Mouse (Mus musculus) G1E (cell line): ENCODE results near the gene Gpnmb.

Experiments used
- CTCF ChIP-seq: IDR thresholded peaks from 2 replicates; pipeline ENCODE4 v1.5.1; 2012; ENCODE audit warnings: low read depth, low read length, inconsistent platforms, mixed read lengths
- GATA2 ChIP-seq: IDR thresholded peaks from 2 replicates; pipeline ENCODE4 v1.6.1; 2012; ENCODE audit warnings: low read depth, low read length, inconsistent platforms, borderline replicate concordance
- POLR2AphosphoS5 ChIP-seq: IDR thresholded peaks from 2 replicates; pipeline ENCODE4 v1.6.1; 2012; ENCODE audit warnings: low read depth, low read length, inconsistent platforms; ENCODE audit not compliant: insufficient replicate concordance

DNA sequence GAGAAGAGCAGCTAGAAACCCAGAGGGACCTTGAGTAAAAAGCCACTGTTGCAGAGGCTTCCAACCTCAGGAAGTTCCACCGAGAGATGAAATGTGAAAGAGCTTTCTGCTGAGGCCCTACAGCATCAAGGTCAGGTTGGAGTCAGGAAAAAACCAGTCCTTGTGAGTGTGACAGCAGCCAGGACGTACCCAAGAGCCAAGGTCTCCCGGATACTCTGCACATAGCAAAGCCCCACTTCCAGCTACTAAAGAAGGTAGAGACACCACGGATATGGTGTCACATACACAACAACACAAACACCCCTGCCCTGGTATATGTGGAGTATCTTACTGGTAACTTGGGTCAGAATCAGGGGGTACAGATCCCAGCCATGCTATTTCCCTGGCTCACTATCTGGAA, 37.5 kb upstream of the Gpnmb start:
- TF ChIP-seq CTCF: no peak
- no peak for TF ChIP-seq GATA2
- no peak for TF ChIP-seq POLR2AphosphoS5
